Mouse (Mus musculus) thymus, adult 2 months (tissue): ENCODE data around the gene Man1c1. TPM values are rescaled to one million over a fixed set of nuclear protein-coding genes. Genes with fewer than 3 reads are reported as not detected.

Experiments used
- DNase-seq: peaks from one replicate; pipeline ENCODE4 v3.0.0; 2021
- H3K27ac ChIP-seq: fragments of 200-500 bp; 2 replicates; pipeline ENCODE4 v1.5.1; 2012; ENCODE audit warnings: low read length, control low read depth; ENCODE audit not compliant: control insufficient read depth, insufficient read depth
- H3K27me3 ChIP-seq: fragments of 200-500 bp; 2 replicates; pipeline ENCODE4 v1.6.1; 2012; ENCODE audit warnings: mild to moderate bottlenecking, low read length, moderate library complexity, mixed read lengths; ENCODE audit not compliant: control insufficient read depth, insufficient read depth
- H3K36me3 ChIP-seq: fragments of 200-500 bp; 2 replicates; pipeline ENCODE4 v1.6.1; 2012; ENCODE audit warnings: mild to moderate bottlenecking, low read length, moderate library complexity; ENCODE audit not compliant: control insufficient read depth, insufficient read depth
- H3K4me1 ChIP-seq: fragments of 200-500 bp; replicated peaks from 2 replicates; pipeline ENCODE4 v1.6.1; 2012; ENCODE audit warnings: low read length; ENCODE audit not compliant: control insufficient read depth, insufficient read depth
- H3K4me3 ChIP-seq: fragments of 200-500 bp; 2 replicates; pipeline ENCODE4 v1.5.1; 2012; ENCODE audit warnings: mild to moderate bottlenecking, low read length, control low read depth, moderate library complexity; ENCODE audit not compliant: control insufficient read depth, insufficient read depth
- CTCF ChIP-seq: fragments of 200-500 bp; IDR thresholded peaks from 2 replicates; pipeline ENCODE4 v1.5.1; 2012; ENCODE audit warnings: mild to moderate bottlenecking, control low read depth, low read length, moderate library complexity, borderline replicate concordance; ENCODE audit not compliant: control insufficient read depth, poor library complexity, insufficient read depth; ENCODE audit errors: extremely low read depth
- POLR2A ChIP-seq: fragments of 200-500 bp; IDR thresholded peaks from 2 replicates; pipeline ENCODE4 v1.6.1; 2012; ENCODE audit warnings: mild to moderate bottlenecking, low read length, control low read depth, moderate library complexity; ENCODE audit not compliant: control insufficient read depth, poor library complexity, insufficient read depth; ENCODE audit errors: extremely low read depth
- WGBS: fragments of 180-500 bp; shearing (Covaris S2); methylation state at CpG from one replicate; pipeline ENCODE4 v1.1.7; 2018; 5-methylcytosine and 5-hydroxymethylcytosine counted together
- polyA plus RNA-seq: library from polyadenylated mRNA; depleted of rRNA; stranded (reverse); fragments of >200 nt; gene quantifications from 2 replicates; pipeline ENCODE4 v1.2.3, GENCODE M21; 2012

Gene Man1c1
- polyA plus RNA-seq, 1 experiment, result 5.5 TPM

DNA sequence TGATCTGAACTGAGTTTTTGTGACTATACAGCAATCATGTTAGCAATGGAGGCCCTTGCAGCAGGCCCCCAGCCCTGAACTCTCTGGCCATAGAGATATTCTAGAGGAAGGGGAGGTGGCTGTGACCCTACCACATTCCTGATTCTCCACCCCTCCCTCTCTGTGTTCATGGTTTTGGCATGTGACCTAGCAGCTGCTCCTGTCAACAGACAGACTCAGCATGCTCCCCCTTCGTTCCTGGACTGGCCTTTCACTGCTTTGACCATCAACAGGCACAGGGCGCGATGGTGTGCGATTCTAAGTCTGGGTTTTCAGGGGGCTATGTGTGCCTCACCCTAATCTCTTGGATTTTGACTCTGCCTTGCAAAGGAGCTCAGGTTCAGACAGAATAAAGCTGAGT lies 86.3 kb downstream of the Man1c1 start:
- TF ChIP-seq POLR2A (no peak), CTCF (no peak)
- Histone ChIP-seq H3K4me1 (no peaks in the 10 kb centered on the region), H3K36me3 (no peaks in the 10 kb centered on the region), H3K4me3 (no peak overlapping the region), H3K27ac (no peak overlapping the region), H3K27me3 (no peaks in the 10 kb centered on the region)
- DNase-seq, result no peak
- WGBS, result 96% methylated on average over 4 of the region's 4 CpGs

DNA sequence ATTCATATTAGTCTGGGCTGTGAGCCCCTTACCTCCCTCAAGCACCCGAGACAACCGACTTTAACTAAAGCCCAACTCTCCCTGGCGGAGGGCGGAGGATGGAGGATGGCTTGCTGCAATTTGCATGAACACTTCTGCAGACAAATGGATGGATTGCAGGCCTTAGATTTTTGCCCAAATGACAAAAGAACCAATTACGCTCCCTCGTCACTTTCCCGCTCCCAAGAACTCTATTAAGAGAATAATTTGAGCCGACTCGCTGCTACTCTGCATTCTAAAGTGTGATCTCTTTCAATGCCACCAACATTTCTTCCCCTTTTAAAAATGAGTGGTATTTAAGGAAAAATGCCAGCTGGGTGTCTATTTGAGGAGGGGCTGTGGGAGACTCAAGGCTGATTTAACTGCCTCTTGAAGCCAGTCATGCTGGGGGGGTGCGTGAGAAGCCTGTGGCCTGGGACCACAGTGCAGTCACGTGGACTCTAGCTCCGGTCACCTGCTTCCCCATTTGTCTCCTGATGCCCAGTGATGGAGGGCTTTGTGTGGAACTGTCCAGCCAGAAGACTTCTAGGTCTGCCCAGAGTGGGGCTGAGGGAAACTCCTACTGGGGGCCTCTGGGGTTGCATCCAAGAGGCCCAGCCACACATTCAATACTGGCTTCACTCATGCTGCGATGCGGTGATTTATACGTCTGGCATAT lies 88.0 kb downstream of the Man1c1 start:
- H3K27ac ChIP-seq, result no peak overlapping the region
- no peaks in the 10 kb centered on the region for H3K27me3 ChIP-seq
- no peaks in the 10 kb centered on the region for H3K36me3 ChIP-seq
- TF ChIP-seq POLR2A (no peak), CTCF (no peak)
- no peak for DNase-seq
- WGBS, result 95% methylated on average over 15 of the region's 15 CpGs
- H3K4me3 ChIP-seq, result no peak overlapping the region
- no peaks in the 10 kb centered on the region for H3K4me1 ChIP-seq

DNA sequence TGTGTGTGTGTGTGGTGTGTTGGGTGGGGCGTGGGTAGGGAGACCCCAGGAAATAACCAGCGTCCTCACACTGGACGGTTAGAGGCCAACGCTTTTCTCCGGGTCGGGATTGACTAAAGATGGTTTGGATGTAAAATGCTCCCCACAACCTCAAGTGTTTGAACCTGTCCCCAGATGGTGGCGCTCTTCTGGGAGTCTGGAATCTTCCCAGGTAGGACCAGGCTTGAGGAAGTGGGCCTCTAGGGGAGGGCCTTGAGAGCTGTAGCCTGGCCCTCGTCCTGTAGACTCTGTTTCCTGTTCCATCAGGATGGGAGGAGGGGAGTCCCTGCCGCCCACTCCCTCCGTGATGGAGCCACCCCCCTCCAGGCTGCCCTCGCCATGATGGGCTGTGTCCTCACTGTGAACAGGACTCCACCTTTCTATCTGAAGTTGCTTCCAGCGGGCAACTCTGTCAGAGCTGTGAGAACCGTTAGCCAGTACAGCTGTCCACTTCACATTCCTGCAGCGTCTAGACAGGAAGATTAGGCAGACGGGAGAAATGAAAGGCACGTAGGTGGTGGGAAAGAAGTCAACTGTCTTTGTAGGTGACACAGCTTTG lies 91.9 kb downstream of the Man1c1 start:
- Histone ChIP-seq H3K36me3 (no peaks in the 10 kb centered on the region), H3K4me3 (no peak overlapping the region), H3K4me1 (no peaks in the 10 kb centered on the region), H3K27ac (no peak overlapping the region), H3K27me3 (no peaks in the 10 kb centered on the region)
- TF ChIP-seq POLR2A (no peak), CTCF (no peak)
- no peak for DNase-seq
- WGBS, result 84% methylated on average over 16 of the region's 16 CpGs

DNA sequence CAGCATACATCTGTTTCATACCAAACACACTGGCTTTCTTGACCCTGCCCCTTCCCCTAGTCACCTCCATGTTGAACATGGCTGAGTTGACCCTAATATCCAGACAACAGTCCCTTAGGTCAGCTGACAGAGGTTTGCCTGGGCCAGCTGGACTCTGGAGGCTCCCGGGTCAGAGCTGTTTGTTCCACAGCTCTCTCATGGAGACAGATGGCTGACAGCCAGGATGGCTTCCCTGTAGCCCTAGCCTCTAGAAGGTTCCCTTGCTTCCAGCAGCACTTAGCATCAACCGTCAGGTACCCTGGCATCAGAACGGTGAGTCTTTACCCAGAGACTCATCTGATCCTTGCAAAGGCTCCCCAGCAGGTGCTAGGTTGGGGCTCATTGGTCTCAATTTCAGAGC lies 93.5 kb downstream of the Man1c1 start:
- no peak for DNase-seq
- H3K27me3 ChIP-seq, result no peaks in the 10 kb centered on the region
- 96% methylated on average over 3 of the region's 3 CpGs for WGBS
- TF ChIP-seq CTCF, result no peak
- no peak for TF ChIP-seq POLR2A
- H3K27ac ChIP-seq, result no peak overlapping the region
- no peaks in the 10 kb centered on the region for H3K36me3 ChIP-seq
- H3K4me1 ChIP-seq, result no peaks in the 10 kb centered on the region
- no peak overlapping the region for H3K4me3 ChIP-seq

DNA sequence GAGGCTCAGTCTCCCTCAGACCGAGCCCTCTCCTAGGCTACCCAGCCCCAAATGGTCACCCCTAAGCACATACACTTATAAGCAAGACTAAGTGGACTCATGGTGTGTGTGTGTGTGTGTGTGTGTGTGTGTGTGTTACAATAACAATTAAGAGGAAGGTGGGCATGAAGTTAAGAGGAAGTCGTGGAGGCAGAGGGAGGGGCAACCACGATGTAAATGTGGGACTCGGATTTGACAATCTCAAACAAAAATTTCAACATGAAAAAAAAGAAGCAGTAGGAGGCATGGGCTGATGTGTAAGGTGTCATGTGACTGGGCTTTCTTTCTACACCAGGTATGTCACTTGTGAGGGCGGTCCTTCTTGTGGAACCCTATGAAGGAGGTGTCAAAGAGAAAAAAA lies 96.4 kb downstream of the Man1c1 start:
- 51% methylated on average over 5 of the region's 5 CpGs for WGBS
- no peaks in the 10 kb centered on the region for H3K36me3 ChIP-seq
- DNase-seq, result no peak
- no peaks in the 10 kb centered on the region for H3K27me3 ChIP-seq
- TF ChIP-seq CTCF, result no peak
- TF ChIP-seq POLR2A, result no peak
- no peak overlapping the region for H3K27ac ChIP-seq
- H3K4me1 ChIP-seq, result no peaks in the 10 kb centered on the region
- no peak overlapping the region for H3K4me3 ChIP-seq

DNA sequence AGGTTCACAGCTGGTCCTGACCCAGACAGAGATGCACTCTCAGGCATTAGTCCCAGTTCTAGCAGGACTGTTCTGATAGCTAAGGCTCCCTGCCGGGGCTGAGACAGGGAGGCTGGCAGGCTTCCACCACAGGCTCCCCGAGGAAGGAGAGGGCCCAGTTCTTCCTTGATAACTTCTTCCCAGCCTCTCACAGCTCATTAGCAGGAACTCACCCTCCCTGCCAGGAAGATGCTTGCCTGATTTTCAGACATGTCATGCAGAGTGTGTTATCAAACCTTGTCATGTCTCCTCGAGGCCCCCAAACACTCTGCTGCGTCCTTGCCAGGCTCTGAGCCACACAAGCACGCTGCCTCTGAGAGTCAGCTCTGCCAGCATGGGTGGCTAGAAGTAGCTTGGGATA lies 98.0 kb downstream of the Man1c1 start:
- H3K27me3 ChIP-seq, result no peaks in the 10 kb centered on the region
- no peak for TF ChIP-seq POLR2A
- no peak overlapping the region for H3K27ac ChIP-seq
- no peak for DNase-seq
- H3K4me1 ChIP-seq, result peaks cover 11% of the 10 kb centered on the region
- no peak overlapping the region for H3K4me3 ChIP-seq
- WGBS, result 81% methylated on average over 5 of the region's 5 CpGs
- H3K36me3 ChIP-seq, result no peaks in the 10 kb centered on the region

DNA sequence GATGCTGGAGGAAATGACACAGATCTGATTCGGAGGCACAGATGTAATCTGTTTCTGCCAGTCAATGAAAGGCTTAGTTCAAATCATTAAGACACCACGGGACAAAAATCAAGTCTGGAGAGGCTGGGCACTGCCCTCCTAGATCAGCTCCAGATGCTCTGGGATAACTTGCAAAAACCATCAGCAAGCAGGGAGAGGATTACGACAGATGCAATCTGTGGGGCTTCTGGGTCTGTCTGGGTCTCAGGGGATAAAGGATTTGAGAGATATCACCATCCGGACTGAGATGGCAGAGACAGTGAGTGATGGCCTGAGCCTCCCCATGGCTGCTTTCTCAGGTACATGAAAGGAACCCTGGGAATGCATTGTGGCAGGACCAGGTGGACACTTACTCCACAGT lies 99.6 kb downstream of the Man1c1 start:
- Histone ChIP-seq H3K27ac (no peak overlapping the region), H3K36me3 (no peaks in the 10 kb centered on the region), H3K27me3 (no peaks in the 10 kb centered on the region), H3K4me1 (peaks cover 11% of the 10 kb centered on the region), H3K4me3 (no peak overlapping the region)
- DNase-seq, result no peak
- 87% methylated on average over 4 of the region's 4 CpGs for WGBS
- TF ChIP-seq CTCF (no peak), POLR2A (no peak)
